In the genomic region with DNA sequence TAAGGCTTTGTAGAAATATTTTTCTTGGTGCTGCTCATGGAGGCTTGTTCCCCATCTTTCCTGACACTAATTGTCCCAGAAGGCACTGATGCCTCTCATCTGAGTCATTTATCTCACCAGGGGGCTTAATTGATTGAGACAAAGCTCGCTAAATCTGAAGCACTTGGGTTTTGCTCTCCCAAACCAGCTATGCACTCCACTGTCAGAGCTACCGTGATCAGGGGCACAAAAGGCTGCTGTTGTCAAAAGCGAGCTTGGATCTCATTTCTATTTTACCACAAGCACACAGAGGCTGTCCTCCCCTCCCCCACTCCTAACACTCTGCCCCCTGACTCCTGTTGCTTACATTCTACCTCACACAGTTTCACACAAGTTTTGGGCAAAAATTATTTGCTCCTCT, we compare ENCODE assay signal across 13 mouse cellular contexts.
DNase-seq lines count a peak whose midpoint lies in the region; ATAC-seq and TF ChIP-seq lines count a peak whose summit lies in the region.
"Had no signal": no experiment of that assay in that cellular context is flagged by ENCODE, and none has a peak within 500 bp of the region (broad histone marks: within the 10 kb centered on the region; RNA-seq: fewer than 3 reads in every experiment).

No protein-coding gene starts in this region.

- ATAC-seq in hindbrain, embryonic 11.5 days (ENCODE audit: low FRiP score): peak; percentile 75; the same call in 1 of the 2 replicates
- ATAC-seq in midbrain, postnatal 0 days (ENCODE audit: low FRiP score): no peak

- H3K9ac ChIP-seq in hindbrain, embryonic 11.5 days (ENCODE audit: low read depth, low read length): no peak overlapping the region
- no peak overlapping the region for H3K9ac ChIP-seq in midbrain, postnatal 0 days (replicated peaks; ENCODE audit: low read length, poor library complexity, severe bottlenecking)
- H3K9ac ChIP-seq: heart, embryonic 13.5 days; liver, embryonic 14.5 days had no signal

- H3K4me1 ChIP-seq in hindbrain, embryonic 11.5 days (replicated peaks; ENCODE audit: control insufficient read depth, insufficient read depth, low read length): no peaks in the 10 kb centered on the region
- H3K4me1 ChIP-seq in midbrain, postnatal 0 days (ENCODE audit: insufficient read depth, low read length): no peaks in the 10 kb centered on the region

- WGBS in hindbrain, embryonic 11.5 days: 0% methylated on average over 3 of the region's 3 CpGs
- 5% methylated on average over 3 of the region's 3 CpGs for WGBS in midbrain, postnatal 0 days

- DNase-seq in brain, embryonic 14.5 days (ENCODE audit: low read depth): peak; percentile 87
- DNase-seq in embryo, embryonic 9.5 days (ENCODE audit: extremely low spot score): peak; percentile 50
- peak; percentile 48 for DNase-seq in hindbrain, embryonic 11.5 days (ENCODE audit: low spot score)
- DNase-seq in midbrain, postnatal 0 days (ENCODE audit: low spot score): peak; percentile 60
- DNase-seq in thymus, adult 18-20 months: no peak
- no peak for DNase-seq in gastrocnemius, adult 8-10 months (ENCODE audit: low spot score in 2 of 2)
- DNase-seq in kidney, adult 11 months: no peak
- DNase-seq: cerebellum, adult 8-10 months; kidney, postnatal 4 days had no signal

- no peaks in the 10 kb centered on the region for H3K9me3 ChIP-seq in hindbrain, embryonic 11.5 days (ENCODE audit: control insufficient read depth, low read length)
- H3K9me3 ChIP-seq in midbrain, postnatal 0 days (ENCODE audit: low read length): no peaks in the 10 kb centered on the region
- H3K9me3 ChIP-seq: heart, embryonic 13.5 days had no signal

- TF ChIP-seq POLR2A in brain, embryonic 14.5 days (IDR thresholded peaks at IDR 0.05; ENCODE audit: borderline replicate concordance, extremely low read depth, insufficient read depth, insufficient read length, poor library complexity, severe bottlenecking): no peak

- TF ChIP-seq CTCF in brain, embryonic 14.5 days (IDR thresholded peaks at IDR 0.05; ENCODE audit: borderline replicate concordance, extremely low read depth, insufficient read depth, insufficient read length): no peak
- no peak for TF ChIP-seq CTCF in midbrain, postnatal 0 days (IDR thresholded peaks at IDR 0.05)

- no peak overlapping the region for H3K4me3 ChIP-seq in hindbrain, embryonic 11.5 days (ENCODE audit: low read depth, low read length)
- H3K4me3 ChIP-seq in midbrain, postnatal 0 days (ENCODE audit: low read depth, low read length): no peak overlapping the region
- H3K4me3 ChIP-seq: heart, embryonic 13.5 days had no signal

- H3K27me3 ChIP-seq in hindbrain, embryonic 11.5 days (ENCODE audit: control insufficient read depth, insufficient read depth, low read length): no peaks in the 10 kb centered on the region
- H3K27me3 ChIP-seq in midbrain, postnatal 0 days (ENCODE audit: insufficient read depth, low read length): no peaks in the 10 kb centered on the region
- H3K27me3 ChIP-seq: heart, embryonic 13.5 days had no signal

- peak overlapping the region; percentile 14; the same call in 1 of the 2 replicates for H3K27ac ChIP-seq in hindbrain, embryonic 11.5 days (ENCODE audit: low read depth, low read length)
- H3K27ac ChIP-seq in midbrain, postnatal 0 days (ENCODE audit: low read depth, low read length): no peak overlapping the region
- H3K27ac ChIP-seq: heart, embryonic 13.5 days; liver, embryonic 14.5 days; macrophage; stomach, postnatal 0 days had no signal

- H3K36me3 ChIP-seq in hindbrain, embryonic 11.5 days (ENCODE audit: control insufficient read depth, insufficient read depth, low read length): no peaks in the 10 kb centered on the region
- H3K36me3 ChIP-seq in midbrain, postnatal 0 days (ENCODE audit: insufficient read depth, low read length): no peaks in the 10 kb centered on the region
- H3K36me3 ChIP-seq: heart, embryonic 13.5 days had no signal

- no peak overlapping the region for H3K4me2 ChIP-seq in hindbrain, embryonic 11.5 days (replicated peaks; ENCODE audit: low read depth, low read length)
- no peak overlapping the region for H3K4me2 ChIP-seq in midbrain, postnatal 0 days (ENCODE audit: low read depth, low read length, poor library complexity, severe bottlenecking)
- H3K4me2 ChIP-seq: heart, embryonic 13.5 days had no signal

Comparison
In these comparisons a context has a peak if more than half of its experiments do, and no peak if none do; other contexts are left out.
1. DNase-seq: peak in brain, embryonic 14.5 days (single experiment), embryo, embryonic 9.5 days (single experiment), hindbrain, embryonic 11.5 days (single experiment) and midbrain, postnatal 0 days (single experiment); none in thymus, adult 18-20 months (0 of 2), gastrocnemius, adult 8-10 months (0 of 2) and kidney, adult 11 months (single experiment).